ENCODE assay signal across 8 mouse cellular contexts in the genomic region with DNA sequence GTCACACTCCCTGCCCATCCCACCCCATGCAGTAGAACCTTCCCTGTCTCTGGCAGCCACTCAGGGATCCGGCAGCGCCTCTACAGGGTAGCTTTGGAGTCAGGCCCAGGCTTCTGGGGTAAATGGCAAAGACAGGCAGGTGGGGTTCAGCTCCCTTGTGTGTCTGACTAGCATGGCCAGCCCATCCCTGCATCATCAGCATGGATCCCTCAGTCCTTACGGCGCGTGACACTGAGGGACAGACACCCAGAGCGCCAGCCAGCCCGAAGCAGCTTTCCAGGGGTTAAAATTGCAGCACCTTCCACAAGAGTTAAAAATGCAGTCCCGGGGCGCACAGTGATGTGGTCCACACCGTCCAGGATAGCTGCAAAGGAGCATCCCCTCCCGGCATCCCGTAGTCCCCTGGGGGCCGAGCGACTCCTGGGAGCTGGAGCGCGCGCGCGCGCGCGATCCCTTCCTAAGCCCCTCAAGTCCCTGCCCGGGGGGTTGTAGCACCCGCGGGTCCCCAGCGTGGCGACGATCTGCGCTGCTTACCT. TPM values are rescaled to one million over a fixed set of nuclear protein-coding genes. Genes with fewer than 3 reads are reported as not detected.
A peak's percentile ranks its signal among the peaks of the same experiment; 100 is the strongest.
DNase-seq lines count a peak whose midpoint lies in the region; ATAC-seq and TF ChIP-seq lines count a peak whose summit lies in the region.

No protein-coding gene starts in this region.

- intact Hi-C loops in gastrocnemius, adult 2 months (cut with DNase I), result loop anchor here (5.0 kb wide), 1 partner anchor 119 kb away; no protein-coding TSS in a partner anchor

- no peak for DNase-seq in gastrocnemius, adult 2 months
- no peak for DNase-seq in gastrocnemius, postnatal 25 days
- peak; percentile 53 for DNase-seq in embryo, embryonic 11 days
- DNase-seq in hindbrain, embryonic 11.5 days (ENCODE audit: low spot score), result no peak
- peak; percentile 71 for DNase-seq in right cerebral cortex, postnatal 25 days
- no peak for DNase-seq in urinary bladder, postnatal 10 days (ENCODE audit: low spot score)

- WGBS in hindbrain, embryonic 11.5 days, result 3% methylated on average over 29 of the region's 29 CpGs
- 7% methylated on average over 29 of the region's 29 CpGs for WGBS in liver, embryonic 16.5 days (ENCODE audit: insufficient replicate concordance)

- peaks cover 62% of the 10 kb centered on the region for H3K27me3 ChIP-seq in E14TG2a.4 (ENCODE audit: insufficient read depth, low read length)
- H3K27me3 ChIP-seq in hindbrain, embryonic 11.5 days (ENCODE audit: control insufficient read depth, insufficient read depth, low read length), result no peaks in the 10 kb centered on the region
- H3K27me3 ChIP-seq in liver, embryonic 16.5 days (ENCODE audit: control insufficient read depth, insufficient read depth, low read depth, low read length), result peaks cover 27% of the 10 kb centered on the region

- TF ChIP-seq CTCF in gastrocnemius, adult 2 months (IDR thresholded peaks at IDR 0.05), result no peak
- TF ChIP-seq CTCF in E14TG2a.4 (conservative IDR thresholded peaks at IDR 0.05; ENCODE audit: low read length), result no peak

- peak overlapping the region; percentile 88 for H3K27ac ChIP-seq in gastrocnemius, adult 2 months
- H3K27ac ChIP-seq in hindbrain, embryonic 11.5 days (ENCODE audit: low read depth, low read length), result peak overlapping the region; percentile 91
- H3K27ac ChIP-seq in liver, embryonic 16.5 days (ENCODE audit: low read length), result no peak overlapping the region

- ATAC-seq in hindbrain, embryonic 11.5 days (ENCODE audit: low FRiP score), result peak; percentile 28
- ATAC-seq in liver, embryonic 16.5 days (ENCODE audit: low read depth), result no peak

- peak overlapping the region; percentile 91 for H3K9ac ChIP-seq in hindbrain, embryonic 11.5 days (ENCODE audit: low read depth, low read length)
- H3K9ac ChIP-seq in liver, embryonic 16.5 days (ENCODE audit: low read depth, low read length), result no peak overlapping the region; the same call in 1 of the 2 replicates

- H3K4me2 ChIP-seq in hindbrain, embryonic 11.5 days (replicated peaks; ENCODE audit: low read depth, low read length), result peak overlapping the region; percentile 75
- H3K4me2 ChIP-seq in liver, embryonic 16.5 days (ENCODE audit: low read depth, low read length), result peak overlapping the region; percentile 55

- H3K4me3 ChIP-seq in gastrocnemius, adult 2 months, result peak overlapping the region; percentile 74
- H3K4me3 ChIP-seq in E14TG2a.4 (replicated peaks; ENCODE audit: low read length), result peak overlapping the region; percentile 84
- H3K4me3 ChIP-seq in hindbrain, embryonic 11.5 days (ENCODE audit: low read depth, low read length), result peak overlapping the region; percentile 62
- H3K4me3 ChIP-seq in liver, embryonic 16.5 days (ENCODE audit: low read depth, low read length), result peak overlapping the region; percentile 49

- H3K4me1 ChIP-seq in E14TG2a.4 (replicated peaks; ENCODE audit: low read depth, low read length), result peaks cover 78% of the 10 kb centered on the region
- H3K4me1 ChIP-seq in hindbrain, embryonic 11.5 days (replicated peaks; ENCODE audit: control insufficient read depth, insufficient read depth, low read length), result peaks cover 20% of the 10 kb centered on the region
- H3K4me1 ChIP-seq in liver, embryonic 16.5 days (ENCODE audit: control insufficient read depth, low read depth, low read length), result peaks cover 3% of the 10 kb centered on the region; the same call in 1 of the 2 replicates

- no peaks in the 10 kb centered on the region for H3K9me3 ChIP-seq in E14TG2a.4 (ENCODE audit: low read length)
- H3K9me3 ChIP-seq in hindbrain, embryonic 11.5 days (ENCODE audit: control insufficient read depth, low read length), result no peaks in the 10 kb centered on the region
- H3K9me3 ChIP-seq in liver, embryonic 16.5 days (replicated peaks; ENCODE audit: control insufficient read depth, low read length), result no peaks in the 10 kb centered on the region

- no peaks in the 10 kb centered on the region for H3K36me3 ChIP-seq in E14TG2a.4 (ENCODE audit: insufficient read depth, low read length)
- H3K36me3 ChIP-seq in hindbrain, embryonic 11.5 days (ENCODE audit: control insufficient read depth, insufficient read depth, low read length), result no peaks in the 10 kb centered on the region
- no peaks in the 10 kb centered on the region for H3K36me3 ChIP-seq in liver, embryonic 16.5 days (ENCODE audit: control insufficient read depth, insufficient read depth)

RNA-seq across cellular contexts. Expression of gene Coro2b, which starts 0.7 kb away (rescaled TPM):
- total RNA-seq in gastrocnemius, adult 2 months (2021), result 1 to 10 TPM; 6.7 to 8.7 TPM
- total RNA-seq in gastrocnemius, postnatal 25 days (2021), result 1 to 10 TPM; 5.1 to 6.5 TPM
- polyA plus RNA-seq in hindbrain, embryonic 11.5 days (2014; fragmentation: Nextera tagmentation; extraction: Ambion mirVana), result 19.5 and 20.5 TPM in 2 replicates
- 1.4 and 1.9 TPM in 2 replicates for polyA plus RNA-seq in liver, embryonic 16.5 days (2015; fragmentation: Nextera tagmentation; extraction: Ambion mirVana)

Comparison
In these comparisons a context has a peak if more than half of its experiments do, and no peak if none do; other contexts are left out.
1. DNase-seq: peak in embryo, embryonic 11 days (single experiment) and right cerebral cortex, postnatal 25 days (single experiment); none in gastrocnemius, adult 2 months (single experiment), gastrocnemius, postnatal 25 days (single experiment), hindbrain, embryonic 11.5 days (single experiment) and urinary bladder, postnatal 10 days (single experiment).
2. Peak in every context shown above with its lines, with median percentiles within 50 percentile points of each other: H3K4me3 ChIP-seq.